Mouse (Mus musculus) lung, postnatal 0 days (tissue): Measurements from ENCODE around the gene Palld.

ENCODE experiments used
- CTCF ChIP-seq: IDR thresholded peaks from 2 replicates; pipeline ENCODE4 v1.5.1; 2016; ENCODE audit warnings: antibody characterized with exemption, mild to moderate bottlenecking
- EP300 ChIP-seq: IDR thresholded peaks from 2 replicates; pipeline ENCODE4 v1.6.1; 2016; ENCODE audit warnings: antibody characterized with exemption, mild to moderate bottlenecking, control low read depth

DNA sequence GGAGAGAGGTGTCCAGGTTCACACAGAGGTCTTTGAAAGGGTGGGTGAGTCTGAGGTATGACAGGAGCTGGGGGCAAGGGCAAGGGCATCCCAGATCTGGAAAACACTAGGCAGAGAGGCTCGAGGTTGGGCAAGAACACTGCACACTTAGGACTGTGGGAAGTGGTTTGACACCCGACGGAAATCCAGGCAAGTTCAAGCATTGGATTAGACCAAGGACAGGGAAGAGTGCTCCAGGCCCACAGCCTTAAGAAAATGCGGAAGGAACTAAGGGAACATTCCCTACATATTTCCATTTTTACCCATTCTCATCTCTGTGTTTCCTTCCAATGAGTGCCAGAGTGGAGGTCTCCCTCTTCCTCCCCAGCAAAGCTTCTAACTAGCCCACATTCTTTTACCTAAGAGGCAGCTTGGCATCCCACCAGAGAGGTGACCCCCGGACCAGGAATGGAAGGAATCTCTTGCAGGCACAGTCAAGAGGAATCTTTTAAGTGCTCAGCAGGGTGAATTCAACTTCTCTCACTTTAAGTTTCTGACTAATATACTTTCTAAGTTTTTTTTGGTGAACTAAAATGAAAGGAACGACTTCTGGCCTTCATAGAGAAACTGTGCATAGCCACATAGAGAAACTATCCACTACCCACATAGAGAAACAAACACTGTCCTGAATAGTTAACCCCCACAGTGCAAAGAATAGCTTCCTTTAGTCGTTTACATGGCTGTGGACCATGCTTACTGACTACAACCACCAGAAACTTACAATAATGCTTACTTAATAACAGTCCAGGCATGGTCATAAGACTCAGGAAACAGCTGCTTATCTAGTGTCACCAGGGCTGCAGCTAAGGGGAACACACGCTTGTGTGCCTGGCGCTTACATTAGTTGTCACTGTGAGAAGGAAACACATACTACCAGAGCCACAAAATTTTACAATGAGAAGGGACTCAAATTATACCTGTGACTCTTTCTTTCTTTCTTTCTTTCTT is 286.5 kb downstream of the Palld start:
- TF ChIP-seq CTCF = no peak
- peak; percentile 66 for TF ChIP-seq EP300
